Mouse (Mus musculus) adrenal gland, postnatal 0 days (tissue): ENCODE data around the gene Med1. TPM values are rescaled to one million over a fixed set of nuclear protein-coding genes. Genes with fewer than 3 reads are reported as not detected.

Experiments used
- microRNA-seq: library from miRNA; unstranded; fragments of <30 nt; microRNA quantifications from one replicate; pipeline ENCODE4, GENCODE M21; 2016; ENCODE audit warnings: borderline replicate concordance; ENCODE audit not compliant: insufficient number of aligned reads
- polyA plus RNA-seq: library from polyadenylated mRNA; unstranded; fragments of >200 nt; fragmentation: Nextera tagmentation; extraction: Ambion mirVana; gene quantifications from 2 replicates; pipeline ENCODE4 v1.2.1, GENCODE M21; 2015

Med1 gene
- 25.1 and 40.3 TPM in 2 replicates for polyA plus RNA-seq

GRCm38 (mm10) chr11:98192901-98193805 is at the start of gene Med1:
Gene Med1, minus strand, starts transcription at chr11:98193293.

GRCm38 (mm10) chr11:98202641-98203350 is 9.7 kb upstream of the Med1 start, which contains the start of gene Cdk12:
Gene Cdk12, plus strand, starts transcription at chr11:98203059.

GRCm38 (mm10) chr11:98149786-98150624 is 43.1 kb downstream of the Med1 start, which contains the start of gene Fbxl20:
Gene Fbxl20, minus strand, starts transcription at chr11:98150403.

Small RNA genes within 50 kb of the gene (microRNA-seq; reads per million reads assigned to microRNA genes)
- not detected for gene Gm27399

Other genes starting within 250 kb of the Med1 start
- 2.3 and 4.6 TPM in 2 replicates for gene Plxdc1, start 206.8 kb downstream of the Med1 start, polyA plus RNA-seq
- gene Arl5c, start 197.1 kb downstream of the Med1 start, polyA plus RNA-seq = 8.8 and 13.2 TPM in 2 replicates
- 10.4 and 14.5 TPM in 2 replicates for gene Cacnb1, start 170.3 kb downstream of the Med1 start, polyA plus RNA-seq
- 1,043 and 1,145 TPM in 2 replicates for gene Rpl19, start 166.6 kb downstream of the Med1 start, polyA plus RNA-seq
- 0.49 and 0.79 TPM in 2 replicates for gene Stac2, start 139.8 kb downstream of the Med1 start, polyA plus RNA-seq
- 11.7 and 17.9 TPM in 2 replicates for gene Fbxl20, start 42.9 kb downstream of the Med1 start, polyA plus RNA-seq
- 4.3 and 6.8 TPM in 2 replicates for gene Cdk12, start 9.8 kb upstream of the Med1 start, polyA plus RNA-seq
- not detected in 2 replicates for gene Neurod2, start 136.4 kb upstream of the Med1 start, polyA plus RNA-seq
- gene Ppp1r1b, start 155.1 kb upstream of the Med1 start, polyA plus RNA-seq = 1.2 and 1.9 TPM in 2 replicates
- 22.2 and 33.2 TPM in 2 replicates for gene Stard3, start 165.1 kb upstream of the Med1 start, polyA plus RNA-seq
- 0.84 and 3.6 TPM in 2 replicates for gene Tcap, start 190.5 kb upstream of the Med1 start, polyA plus RNA-seq
- 221 and 533 TPM in 2 replicates for gene Pnmt, start 193.2 kb upstream of the Med1 start, polyA plus RNA-seq
- 5.1 and 7.3 TPM in 2 replicates for gene Pgap3, start 207.2 kb upstream of the Med1 start, polyA plus RNA-seq
- gene Erbb2, start 219.2 kb upstream of the Med1 start, polyA plus RNA-seq = 8.3 and 12.0 TPM in 2 replicates
- 163 and 178 TPM in 2 replicates for gene Mien1, start 245.7 kb upstream of the Med1 start, polyA plus RNA-seq